Mouse (Mus musculus) left cerebral cortex, postnatal 14 days (tissue): ENCODE measurements around the gene Kcnk4. TPM values are rescaled to one million over a fixed set of nuclear protein-coding genes. Genes with fewer than 3 reads are reported as not detected.
"Not testable (repeated sequence)": the region's sequence is repeated elsewhere in the genome, so short reads cannot be mapped to it uniquely, and the experiment has no call there.

Source experiments
- DNase-seq, 2 experiments: peaks; one replicate each; pipeline ENCODE4 v3.0.0; 2021 to 2022; ENCODE audit warnings: low spot score in 2 of 2, mixed read lengths in 1 of 2
- intact Hi-C: fragments of 180-260 bp; cut with DNase I; formaldehyde crosslinking; loops from one replicate; pipeline ENCODE4 v1.15.1; 2025
- total RNA-seq, 2 experiments: library from RNA; stranded (reverse); gene quantifications; 2 replicates each; pipeline ENCODE4 v1.2.3; 2021

Gene Kcnk4
- total RNA-seq, 2 experiments from 2014 or later, result 44.9 to 50.4 TPM

- intact Hi-C loops, result loop anchor here (5.0 kb wide), 1 partner anchor 55 kb away; the partner anchor contains the start of gene Plcb3
Measured at GRCm38 (mm10) chr19:6921647-6922567, 12.4 kb downstream of the Kcnk4 start, which contains the start of gene Esrra. Gene Esrra (minus strand): TSS chr19:6921813.

GRCm38 (mm10) chr19:6920741-6921636 is 13.3 kb downstream of the Kcnk4 start:
- DNase-seq, result no peak
- intact Hi-C loops, result loop anchor here (5.0 kb wide), 1 partner anchor 56 kb away; the partner anchor contains the start of gene Plcb3

More at GRCm38 (mm10) chr19:6921647-6922567, 12.4 kb downstream of the Kcnk4 start, which contains the start of gene Esrra:
- peak; percentile 100 for DNase-seq

GRCm38 (mm10) chr19:6919876-6920740 is 14.2 kb downstream of the Kcnk4 start:
- intact Hi-C loops, result loop anchor here (5.0 kb wide), 1 partner anchor 57 kb away; the partner anchor contains the start of gene Plcb3
- DNase-seq, result no peak

- no peak for DNase-seq
- intact Hi-C loops, result no loop called here
Measured at GRCm38 (mm10) chr19:6919431-6919830, 14.9 kb downstream of the Kcnk4 start.

- no peak for DNase-seq
- intact Hi-C loops, result no loop called here
Measured at GRCm38 (mm10) chr19:6918321-6918720, 16.0 kb downstream of the Kcnk4 start.

- no peak for DNase-seq
Measured at GRCm38 (mm10) chr19:6916496-6916895, 17.8 kb downstream of the Kcnk4 start.

GRCm38 (mm10) chr19:6915276-6915675 is 19.0 kb downstream of the Kcnk4 start:
- DNase-seq, result no peak
- intact Hi-C loops, result no loop called here

More at GRCm38 (mm10) chr19:6916496-6916895, 17.8 kb downstream of the Kcnk4 start:
- intact Hi-C loops, result no loop called here

- intact Hi-C loops, result no loop called here
Measured at GRCm38 (mm10) chr19:6914540-6914939, 19.8 kb downstream of the Kcnk4 start.

GRCm38 (mm10) chr19:6913991-6914390 is 20.3 kb downstream of the Kcnk4 start:
- intact Hi-C loops, result no loop called here
- DNase-seq, result no peak

More at GRCm38 (mm10) chr19:6914540-6914939, 19.8 kb downstream of the Kcnk4 start:
- no peak for DNase-seq

- no peak for DNase-seq
- intact Hi-C loops, result no loop called here
Measured at GRCm38 (mm10) chr19:6913036-6913435, 21.3 kb downstream of the Kcnk4 start.

GRCm38 (mm10) chr19:6912205-6912970 is 21.9 kb downstream of the Kcnk4 start:
- intact Hi-C loops, result no loop called here

GRCm38 (mm10) chr19:6911101-6912074 is 22.9 kb downstream of the Kcnk4 start:
- intact Hi-C loops, result no loop called here
- DNase-seq, result no peak

More at GRCm38 (mm10) chr19:6912205-6912970, 21.9 kb downstream of the Kcnk4 start:
- DNase-seq, result no peak

- intact Hi-C loops, DNase-seq: not testable (repeated sequence)
Measured at GRCm38 (mm10) chr19:6910306-6910705, 24.0 kb downstream of the Kcnk4 start.

- intact Hi-C loops, result loop anchor here (5.0 kb wide), 1 partner anchor 52 kb away; the partner anchor contains the start of gene Ccdc88b
- peak; percentile 92 to 96 for DNase-seq
Measured at GRCm38 (mm10) chr19:6909507-6910289, 24.6 kb downstream of the Kcnk4 start, which contains the start of the genes Trmt112 and Prdx5. Gene Trmt112 (plus strand): TSS chr19:6909698. Gene Prdx5 (minus strand): TSS chr19:6910106.

- intact Hi-C loops, result loop anchor here (5.0 kb wide), 1 partner anchor 52 kb away; the partner anchor contains the start of gene Ccdc88b
- no peak for DNase-seq
Measured at GRCm38 (mm10) chr19:6909021-6909420, 25.3 kb downstream of the Kcnk4 start.
